Mouse (Mus musculus) embryonic facial prominence, embryonic 14.5 days (tissue): ENCODE results near the gene Cdip1. TPM values are rescaled to one million over a fixed set of nuclear protein-coding genes. Genes with fewer than 3 reads are reported as not detected.

Source experiments
- ATAC-seq: fragments of 200-750 bp; cut with Nextera tagmentation; 2 replicates; pipeline ENCODE4 v1.8.0; 2017; ENCODE audit warnings: low read depth, moderate number of reproducible peaks, moderate TSS enrichment
- DNase-seq: peaks from one replicate; pipeline ENCODE4 v3.0.0-alpha.2; 2015; ENCODE audit warnings: low spot score
- H3K27ac ChIP-seq: fragments of 300-500 bp; sonication (generic); replicated peaks from 2 replicates; pipeline ENCODE4 v1.5.1; 2014; ENCODE audit warnings: low read depth, mild to moderate bottlenecking, low read length, moderate library complexity
- H3K27me3 ChIP-seq: fragments of 300-500 bp; sonication (generic); replicated peaks from 2 replicates; pipeline ENCODE4 v1.6.1; 2014; ENCODE audit warnings: low read length; ENCODE audit not compliant: control insufficient read depth, insufficient read depth
- H3K36me3 ChIP-seq: fragments of 300-500 bp; sonication (generic); 2 replicates; pipeline ENCODE4 v1.6.1; 2014; ENCODE audit warnings: low read length, mixed read lengths; ENCODE audit not compliant: control insufficient read depth, insufficient read depth
- H3K4me1 ChIP-seq: fragments of 300-500 bp; sonication (generic); 2 replicates; pipeline ENCODE4 v1.6.1; 2014; ENCODE audit warnings: antibody characterized with exemption, low read length; ENCODE audit not compliant: control insufficient read depth, insufficient read depth
- H3K4me2 ChIP-seq: fragments of 300-500 bp; sonication (generic); 2 replicates; pipeline ENCODE4 v1.6.1; 2014; ENCODE audit warnings: low read depth, mild to moderate bottlenecking, low read length, moderate library complexity, mixed read lengths
- H3K4me3 ChIP-seq: fragments of 300-500 bp; sonication (generic); 2 replicates; pipeline ENCODE4 v1.5.1; 2014; ENCODE audit warnings: low read depth, mild to moderate bottlenecking, low read length
- H3K9ac ChIP-seq: fragments of 300-500 bp; sonication (generic); 2 replicates; pipeline ENCODE4 v1.6.1; 2014; ENCODE audit warnings: low read depth, mild to moderate bottlenecking, low read length, moderate library complexity, mixed read lengths
- H3K9me3 ChIP-seq: fragments of 300-500 bp; sonication (generic); 2 replicates; pipeline ENCODE4 v1.6.1; 2016; ENCODE audit warnings: low read length; ENCODE audit not compliant: control insufficient read depth
- WGBS: fragments of 180-500 bp; shearing (Covaris S2); extraction: QIAGEN DNeasy Blood & Tissue Kit; methylation state at CpG from one replicate; pipeline ENCODE4 v1.1.7; 2014; 5-methylcytosine and 5-hydroxymethylcytosine counted together
- polyA plus RNA-seq: library from polyadenylated mRNA; unstranded; fragments of >200 nt; fragmentation: Nextera tagmentation; extraction: Ambion mirVana; gene quantifications from 2 replicates; pipeline ENCODE4 v1.2.1, GENCODE M21; 2014

The Cdip1 gene
- polyA plus RNA-seq, 1 experiment from 2014 or later = 86.7 TPM

- Histone ChIP-seq H3K27me3 (no peaks in the 10 kb centered on the region), H3K9me3 (no peaks in the 10 kb centered on the region), H3K9ac (peak overlapping the region; percentile 80; the same call in 1 of the 2 replicates), H3K27ac (no peak overlapping the region), H3K4me3 (peak overlapping the region; percentile 62), H3K36me3 (peaks cover 25% of the 10 kb centered on the region; the same call in 1 of the 2 replicates), H3K4me2 (peak overlapping the region; percentile 74), H3K4me1 (no peaks in the 10 kb centered on the region)
- no peak for ATAC-seq
- no peak for DNase-seq
- WGBS = 64% methylated on average over 3 of the region's 3 CpGs
Observed at GRCm38 (mm10) chr16:4717866-4718265, 72.2 kb downstream of the Cdip1 start.

DNA sequence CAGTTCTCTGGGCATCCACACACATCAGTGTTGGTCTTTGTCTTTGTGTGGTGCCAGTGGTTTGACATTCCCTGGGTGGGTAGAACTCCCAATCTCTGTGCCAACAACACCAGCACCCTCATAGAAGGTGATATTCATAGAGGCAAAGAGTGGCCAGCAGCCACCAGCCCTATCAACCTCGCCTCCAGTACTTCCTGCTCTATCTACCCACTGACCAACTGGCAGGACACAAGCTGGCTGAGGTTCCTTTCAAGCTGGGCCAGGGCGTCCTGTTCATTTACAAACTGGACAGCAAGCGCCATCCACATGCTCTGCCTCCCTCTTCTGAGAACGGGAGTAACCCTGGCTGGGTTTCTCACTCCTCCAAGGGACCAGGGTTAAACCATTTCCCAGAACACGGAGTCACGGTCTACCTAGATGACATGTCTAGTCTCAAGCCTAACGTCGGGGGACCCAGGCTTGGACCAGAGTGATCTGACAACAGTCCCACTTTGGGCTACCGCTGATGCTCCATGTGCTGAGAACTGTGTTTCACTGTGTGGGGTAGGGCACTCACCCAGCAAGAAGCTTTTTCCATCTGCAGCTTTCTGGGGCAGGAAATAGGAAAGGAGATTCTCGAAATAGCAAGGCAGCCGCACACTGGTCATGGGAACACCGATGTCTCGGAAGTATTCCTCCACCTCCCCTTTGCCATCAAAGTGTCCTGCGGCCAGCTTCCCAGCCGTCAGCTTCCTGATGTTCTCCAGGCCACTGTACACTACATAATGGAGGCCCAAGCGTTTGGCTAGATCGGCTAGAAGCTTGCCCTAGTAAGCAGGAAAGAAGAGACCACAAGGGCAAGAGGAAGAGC is 76.0 kb downstream of the Cdip1 start:
- Histone ChIP-seq H3K27me3 (no peaks in the 10 kb centered on the region), H3K4me1 (no peaks in the 10 kb centered on the region), H3K4me3 (no peak overlapping the region), H3K4me2 (no peak overlapping the region), H3K9me3 (no peaks in the 10 kb centered on the region), H3K9ac (no peak overlapping the region), H3K36me3 (peaks cover 57% of the 10 kb centered on the region), H3K27ac (no peak overlapping the region)
- DNase-seq (no peak), ATAC-seq (no peak)
- WGBS = 93% methylated on average over 17 of the region's 17 CpGs

DNA sequence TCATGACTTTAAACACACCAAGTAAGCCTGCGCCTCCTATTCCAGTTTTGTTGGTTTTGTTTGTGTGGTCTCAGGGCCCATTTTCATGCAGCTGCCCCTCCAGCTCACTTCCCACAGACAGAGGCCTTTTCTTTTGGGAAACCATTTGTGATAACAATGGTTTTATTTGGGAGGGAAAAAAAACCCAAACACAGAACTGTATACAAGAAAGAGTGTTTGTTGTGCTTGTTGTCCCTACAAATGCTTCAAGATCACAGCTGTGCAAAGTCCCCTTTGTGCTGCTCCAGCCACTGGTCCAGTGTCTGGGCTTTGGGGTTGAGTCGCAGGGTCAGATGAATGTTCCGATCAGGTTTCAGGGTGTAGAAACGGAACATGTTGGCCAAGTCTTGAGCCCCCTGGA is 78.9 kb downstream of the Cdip1 start:
- 94% methylated on average over 4 of the region's 4 CpGs for WGBS
- peaks cover 86% of the 10 kb centered on the region for H3K36me3 ChIP-seq
- no peaks in the 10 kb centered on the region for H3K4me1 ChIP-seq
- H3K9me3 ChIP-seq = no peaks in the 10 kb centered on the region
- H3K27me3 ChIP-seq = no peaks in the 10 kb centered on the region
- H3K4me3 ChIP-seq = no peak overlapping the region
- no peak overlapping the region for H3K9ac ChIP-seq
- DNase-seq (no peak), ATAC-seq (no peak)
- no peak overlapping the region for H3K4me2 ChIP-seq
- no peak overlapping the region for H3K27ac ChIP-seq

GRCm38 (mm10) chr16:4705541-4705940 is 84.6 kb downstream of the Cdip1 start:
- H3K4me1 ChIP-seq = no peaks in the 10 kb centered on the region
- H3K4me3 ChIP-seq = no peak overlapping the region
- no peak overlapping the region for H3K27ac ChIP-seq
- no peaks in the 10 kb centered on the region for H3K27me3 ChIP-seq
- DNase-seq (no peak), ATAC-seq (no peak)
- H3K36me3 ChIP-seq = peaks cover 93% of the 10 kb centered on the region
- H3K9me3 ChIP-seq = no peaks in the 10 kb centered on the region
- no peak overlapping the region for H3K9ac ChIP-seq
- H3K4me2 ChIP-seq = no peak overlapping the region
- WGBS = 68% methylated on average over 4 of the region's 4 CpGs

DNA sequence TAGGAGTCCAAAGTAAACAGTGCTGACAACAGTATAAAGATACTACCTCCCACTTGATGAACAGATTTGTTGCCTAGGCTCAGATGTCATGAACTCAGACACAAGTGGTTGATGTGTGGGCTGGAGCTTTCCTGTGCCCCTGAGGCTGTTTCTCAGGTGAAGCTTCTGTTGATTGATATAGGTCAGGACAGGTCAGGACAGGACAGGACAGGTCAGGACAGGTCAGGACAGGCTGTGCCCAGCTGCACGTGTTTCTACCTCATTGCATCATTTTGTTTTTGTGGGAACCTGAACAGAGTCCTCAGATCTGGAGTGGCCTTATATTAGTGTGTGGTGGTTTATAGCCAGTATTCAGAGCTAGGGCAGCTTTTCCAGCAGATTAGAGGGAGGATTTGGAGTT is 87.4 kb downstream of the Cdip1 start:
- H3K27me3 ChIP-seq = no peaks in the 10 kb centered on the region
- no peak for DNase-seq
- H3K9me3 ChIP-seq = no peaks in the 10 kb centered on the region
- ATAC-seq = no peak
- H3K4me2 ChIP-seq = no peak overlapping the region
- H3K4me1 ChIP-seq = no peaks in the 10 kb centered on the region
- 25% methylated on average over 1 of the region's 1 CpGs for WGBS
- H3K36me3 ChIP-seq = peaks cover 99% of the 10 kb centered on the region
- H3K4me3 ChIP-seq = no peak overlapping the region
- no peak overlapping the region for H3K27ac ChIP-seq
- H3K9ac ChIP-seq = no peak overlapping the region

DNA sequence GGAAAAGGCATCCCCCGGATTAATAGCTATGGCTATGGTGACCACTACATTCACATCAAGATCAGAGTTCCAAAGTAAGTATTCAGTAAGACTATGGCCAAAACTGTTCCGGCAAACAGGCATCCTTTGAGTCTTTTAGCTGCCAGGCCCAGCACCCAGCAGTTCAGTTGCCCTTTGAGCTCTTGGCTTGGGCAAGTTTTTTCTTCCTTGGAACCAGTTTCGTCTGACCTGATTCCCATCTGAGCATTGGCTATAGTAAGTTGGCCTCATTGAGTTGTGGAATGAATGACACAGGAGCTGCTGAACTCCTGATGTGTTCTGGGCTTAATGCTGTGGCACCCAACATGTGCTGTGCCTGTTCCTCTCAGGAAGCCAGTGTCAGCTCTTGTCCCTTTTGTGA is 88.9 kb downstream of the Cdip1 start:
- Histone ChIP-seq H3K36me3 (peaks cover 99% of the 10 kb centered on the region), H3K4me1 (no peaks in the 10 kb centered on the region), H3K27me3 (no peaks in the 10 kb centered on the region), H3K4me3 (no peak overlapping the region), H3K27ac (no peak overlapping the region), H3K4me2 (no peak overlapping the region), H3K9ac (no peak overlapping the region), H3K9me3 (no peaks in the 10 kb centered on the region)
- WGBS = 92% methylated on average over 3 of the region's 3 CpGs
- DNase-seq = no peak
- no peak for ATAC-seq

Other genes with a start within 250 kb of the Cdip1 start
- 89.2 and 112 TPM in 2 replicates for gene Srl, start 248.5 kb downstream of the Cdip1 start, polyA plus RNA-seq
- gene Tfap4, start 230.4 kb downstream of the Cdip1 start, polyA plus RNA-seq = 16.6 and 17.2 TPM in 2 replicates
- 34.7 and 36.3 TPM in 2 replicates for gene Glis2, start 195.6 kb downstream of the Cdip1 start, polyA plus RNA-seq
- gene Pam16, start 165.3 kb downstream of the Cdip1 start, polyA plus RNA-seq = 90.8 and 90.9 TPM in 2 replicates
- 31.3 and 32.4 TPM in 2 replicates for gene Vasn, start 150.4 kb downstream of the Cdip1 start, polyA plus RNA-seq
- 57.6 and 57.7 TPM in 2 replicates for gene Dnaja3, start 150.3 kb downstream of the Cdip1 start, polyA plus RNA-seq
- gene Coro7, start 110.5 kb downstream of the Cdip1 start, polyA plus RNA-seq = 11.5 and 16.1 TPM in 2 replicates
- 46.3 and 56.8 TPM in 2 replicates for gene Nmral1, start 70.9 kb downstream of the Cdip1 start, polyA plus RNA-seq
- gene Hmox2, start 63.9 kb downstream of the Cdip1 start, polyA plus RNA-seq = 97.6 and 107 TPM in 2 replicates
- gene 4930562C15Rik, start 45.1 kb upstream of the Cdip1 start, polyA plus RNA-seq = 0.33 and 0.39 TPM in 2 replicates
- 36.3 and 39.0 TPM in 2 replicates for gene Ubald1, start 90.0 kb upstream of the Cdip1 start, polyA plus RNA-seq
- gene Mgrn1, start 96.0 kb upstream of the Cdip1 start, polyA plus RNA-seq = 76.2 and 87.8 TPM in 2 replicates
- gene Nudt16l1, start 148.5 kb upstream of the Cdip1 start, polyA plus RNA-seq = 143 and 162 TPM in 2 replicates
- gene Anks3, start 173.9 kb upstream of the Cdip1 start, polyA plus RNA-seq = 48.3 and 53.9 TPM in 2 replicates
- 0.22 TPM in 1 of 2 replicates, not detected in the other for gene Sept12, start 207.6 kb upstream of the Cdip1 start, polyA plus RNA-seq
- 5.8 and 9.3 TPM in 2 replicates for gene Smim22, start 217.0 kb upstream of the Cdip1 start, polyA plus RNA-seq
- 50.2 and 53.0 TPM in 2 replicates for gene Rogdi, start 223.3 kb upstream of the Cdip1 start, polyA plus RNA-seq